9 mouse cellular contexts compared by ENCODE assay signal in genomic region chr10:68013137-68013536, GRCm38 (mm10). TPM values are rescaled to one million over a fixed set of nuclear protein-coding genes. Genes with fewer than 3 reads are reported as not detected.
DNase-seq lines count a peak whose midpoint lies in the region; ATAC-seq and TF ChIP-seq lines count a peak whose summit lies in the region.
"Had no signal": no experiment of that assay in that cellular context is flagged by ENCODE, and none has a peak within 500 bp of the region (broad histone marks: within the 10 kb centered on the region; RNA-seq: fewer than 3 reads in every experiment).

No protein-coding gene starts in this region.

- DNase-seq in forebrain, postnatal 0 days: no peak
- DNase-seq in 3T3-L1 (ENCODE audit: low read depth, low spot score): peak; percentile 43
- DNase-seq in T-cell, adult 2 months (ENCODE audit: low spot score): peak; percentile 57
- DNase-seq in retina, embryonic 14.5 days (ENCODE audit: low spot score): peak; percentile 55
- DNase-seq in cerebellum, postnatal 36 days: no peak
- no peak for DNase-seq in cerebellum, postnatal 4 days (ENCODE audit: low spot score in 2 of 2)

- no peak overlapping the region for H3K9ac ChIP-seq in forebrain, postnatal 0 days
- no peak overlapping the region for H3K9ac ChIP-seq in forebrain, embryonic 12.5 days

- H3K4me2 ChIP-seq in forebrain, postnatal 0 days (ENCODE audit: low read depth): no peak overlapping the region
- H3K4me2 ChIP-seq in forebrain, embryonic 12.5 days: no peak overlapping the region

- no peak overlapping the region for H3K4me3 ChIP-seq in forebrain, postnatal 0 days (ENCODE audit: low read depth, low read length)
- no peak overlapping the region for H3K4me3 ChIP-seq in forebrain, embryonic 12.5 days (replicated peaks)

- H3K9me3 ChIP-seq in forebrain, postnatal 0 days (ENCODE audit: low read length): no peaks in the 10 kb centered on the region
- no peaks in the 10 kb centered on the region for H3K9me3 ChIP-seq in forebrain, embryonic 12.5 days

- no peak overlapping the region for H3K27ac ChIP-seq in forebrain, postnatal 0 days (ENCODE audit: low read depth, low read length)
- H3K27ac ChIP-seq in forebrain, embryonic 12.5 days: no peak overlapping the region

- WGBS in forebrain, postnatal 0 days: 97% methylated on average over 2 of the region's 2 CpGs
- WGBS in forebrain, embryonic 12.5 days: 92% methylated on average over 2 of the region's 2 CpGs

- no peaks in the 10 kb centered on the region for H3K36me3 ChIP-seq in forebrain, postnatal 0 days (ENCODE audit: insufficient read depth)
- H3K36me3 ChIP-seq in forebrain, embryonic 12.5 days (replicated peaks): peaks cover 46% of the 10 kb centered on the region

- ATAC-seq in forebrain, postnatal 0 days: no peak
- no peak for ATAC-seq in forebrain, embryonic 12.5 days (ENCODE audit: low FRiP score)
- peak; percentile 85 for ATAC-seq in inflammation-experienced regulatory T-cells, adult 6 months

- H3K4me1 ChIP-seq in forebrain, postnatal 0 days (ENCODE audit: insufficient read depth): no peaks in the 10 kb centered on the region
- H3K4me1 ChIP-seq in forebrain, embryonic 12.5 days: no peaks in the 10 kb centered on the region

- H3K27me3 ChIP-seq in forebrain, postnatal 0 days (ENCODE audit: insufficient read depth, low read length): no peaks in the 10 kb centered on the region
- no peaks in the 10 kb centered on the region for H3K27me3 ChIP-seq in forebrain, embryonic 12.5 days

- TF ChIP-seq CTCF in forebrain, postnatal 0 days (IDR thresholded peaks at IDR 0.05; ENCODE audit: low read depth): peak; percentile 67

RNA-seq across cellular contexts. Expression of gene Rtkn2, which starts 33.8 kb away (rescaled TPM):
- 4.5 and 4.9 TPM in 2 replicates for total RNA-seq in forebrain, postnatal 0 days (2014; rRNA removed)
- 3.2 and 4.2 TPM in 2 replicates for polyA plus RNA-seq in forebrain, postnatal 0 days (2015; fragmentation: Nextera tagmentation; extraction: Ambion mirVana)
- 29.1 and 29.4 TPM in 2 replicates for polyA plus RNA-seq in forebrain, embryonic 12.5 days (2016; fragmentation: Nextera tagmentation; extraction: Ambion mirVana)
- polyA plus RNA-seq in inflammation-experienced regulatory T-cells, adult 6 months (2017; shearing (Covaris generic)): under 1 TPM; 0.21 to 0.87 (median 0.41) TPM
- polyA plus RNA-seq: large intestine, adult 2 months had no signal

Comparison
In these comparisons a context has a peak if more than half of its experiments do, and no peak if none do; other contexts are left out.
1. DNase-seq: peak in 3T3-L1 (single experiment), T-cell, adult 2 months (single experiment) and retina, embryonic 14.5 days (single experiment); none in forebrain, postnatal 0 days (single experiment), cerebellum, postnatal 36 days (0 of 2) and cerebellum, postnatal 4 days (0 of 2).